Mouse (Mus musculus) kidney, postnatal 10 days (tissue): Measurements from ENCODE around the gene Eif3b.

ENCODE experiments used
- DNase-seq: peaks from one replicate; pipeline ENCODE4 v3.0.0; 2021; ENCODE audit warnings: mixed read lengths

Eif3b gene

GRCm38 (mm10) chr5:140491142-140491541 lies 72.0 kb downstream of the Eif3b start:
- DNase-seq, result no peak

- DNase-seq, result no peak
Observed at GRCm38 (mm10) chr5:140492684-140493233, 73.6 kb downstream of the Eif3b start.
